Mouse (Mus musculus) E14TG2a.4 (cell line): ENCODE results near the gene Lrrc25.
"Not testable (repeated sequence)": the region's sequence is repeated elsewhere in the genome, so short reads cannot be mapped to it uniquely, and the experiment has no call there.

Source experiments
- H3K27me3 ChIP-seq: 2 replicates; pipeline ENCODE4 v1.6.1; 2014; ENCODE audit warnings: low read length, control low read depth; ENCODE audit not compliant: insufficient read depth
- H3K36me3 ChIP-seq: 2 replicates; pipeline ENCODE4 v1.6.1; 2014; ENCODE audit warnings: low read length, control low read depth; ENCODE audit not compliant: insufficient read depth
- H3K4me1 ChIP-seq: replicated peaks from 2 replicates; pipeline ENCODE4 v1.6.1; 2014; ENCODE audit warnings: low read depth, low read length, control low read depth
- H3K4me3 ChIP-seq: replicated peaks from 2 replicates; pipeline ENCODE4 v1.5.1; 2014; ENCODE audit warnings: mild to moderate bottlenecking, low read length
- H3K9me3 ChIP-seq: 2 replicates; pipeline ENCODE4 v1.6.1; 2014; ENCODE audit warnings: low read length, control low read depth
- CTCF ChIP-seq: conservative IDR thresholded peaks from 2 replicates; pipeline ENCODE4 v1.5.1; 2014; ENCODE audit warnings: low read length
- NANOG ChIP-seq: IDR thresholded peaks from 2 replicates; pipeline ENCODE4 v1.6.1; 2014; ENCODE audit warnings: borderline replicate concordance, low read length, mixed read lengths
- POU5F1 ChIP-seq: IDR thresholded peaks from 2 replicates; pipeline ENCODE4 v1.6.1; 2014; ENCODE audit warnings: low read length, borderline replicate concordance

Gene Lrrc25

DNA sequence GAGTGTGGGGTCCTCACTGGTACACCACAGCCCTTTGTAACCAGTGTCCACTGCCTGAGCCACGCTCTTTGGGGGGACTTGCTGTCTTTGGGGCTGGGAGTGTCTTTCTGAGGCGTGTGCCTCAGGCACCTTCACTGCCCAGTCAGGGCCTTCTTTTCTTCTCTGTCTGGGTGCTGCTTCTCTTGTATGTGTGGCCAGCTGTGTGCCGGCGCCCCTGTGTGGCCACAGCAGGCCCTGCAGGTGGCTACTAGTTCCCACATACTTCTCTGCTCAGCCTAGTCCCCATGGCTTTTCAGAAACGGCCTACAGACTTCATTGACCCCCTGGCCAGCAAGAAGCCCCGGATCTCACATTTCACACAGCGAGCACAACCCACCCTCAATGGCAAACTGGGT is 30.7 kb upstream of the Lrrc25 start:
- Histone ChIP-seq H3K27me3 (no peaks in the 10 kb centered on the region), H3K9me3 (no peaks in the 10 kb centered on the region), H3K36me3 (peaks cover 97% of the 10 kb centered on the region), H3K4me1 (peaks cover 39% of the 10 kb centered on the region), H3K4me3 (no peak overlapping the region)
- TF ChIP-seq CTCF (peak; percentile 79), POU5F1 (no peak), NANOG (no peak)

- not testable (repeated sequence) for H3K27me3 ChIP-seq, H3K9me3 ChIP-seq, H3K4me3 ChIP-seq
- Histone ChIP-seq H3K4me1 (peaks cover 66% of the 10 kb centered on the region), H3K36me3 (peaks cover 92% of the 10 kb centered on the region)
Observed at GRCm38 (mm10) chr8:70587955-70588354, 28.0 kb upstream of the Lrrc25 start.

- TF ChIP-seq POU5F1 (no peak), CTCF (no peak), NANOG (no peak)
- peaks cover 69% of the 10 kb centered on the region for H3K36me3 ChIP-seq
- peaks cover 75% of the 10 kb centered on the region for H3K4me1 ChIP-seq
- no peaks in the 10 kb centered on the region for H3K9me3 ChIP-seq
- H3K27me3 ChIP-seq, result peaks cover 15% of the 10 kb centered on the region
- peak overlapping the region; percentile 49 for H3K4me3 ChIP-seq
Observed at GRCm38 (mm10) chr8:70591569-70591968, 24.4 kb upstream of the Lrrc25 start.

- TF ChIP-seq NANOG (no peak), POU5F1 (no peak), CTCF (no peak)
- no peaks in the 10 kb centered on the region for H3K9me3 ChIP-seq
- H3K4me1 ChIP-seq, result peaks cover 83% of the 10 kb centered on the region
- H3K27me3 ChIP-seq, result peaks cover 15% of the 10 kb centered on the region
- peak overlapping the region; percentile 93 for H3K4me3 ChIP-seq
- peaks cover 65% of the 10 kb centered on the region for H3K36me3 ChIP-seq
Observed at GRCm38 (mm10) chr8:70593173-70593572, 22.8 kb upstream of the Lrrc25 start.

DNA sequence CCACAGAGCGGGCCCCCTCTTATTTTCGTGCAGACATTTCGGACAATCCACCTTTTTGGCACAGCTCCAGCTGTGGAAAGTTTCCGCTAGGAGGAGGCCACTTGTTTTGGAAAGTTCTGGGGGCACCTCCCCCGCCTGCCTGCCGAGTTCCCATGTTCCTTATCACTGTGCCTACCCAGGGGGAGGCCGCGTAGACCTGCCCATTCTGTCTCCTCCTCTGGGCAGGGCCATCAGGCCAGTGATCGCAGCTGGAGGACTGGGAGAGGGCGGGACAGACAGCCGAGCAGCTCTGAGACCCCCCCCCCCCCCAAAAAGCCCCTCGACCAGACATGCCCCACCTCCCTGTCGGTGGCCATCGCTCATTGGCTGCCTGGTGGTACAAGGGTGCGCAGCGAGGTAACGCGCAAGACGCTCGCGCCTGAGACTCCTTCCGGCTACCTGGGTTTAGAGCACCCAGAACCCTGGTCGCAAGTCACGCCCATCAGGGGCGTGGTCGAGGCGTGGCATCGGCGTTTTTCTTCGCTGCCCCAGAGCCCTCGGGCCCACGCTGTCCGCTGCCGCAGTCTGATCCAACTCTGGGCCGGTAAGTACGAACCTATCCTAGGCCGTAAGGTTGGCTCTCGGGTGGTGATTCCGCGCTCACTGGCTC is 21.9 kb upstream of the Lrrc25 start, which contains the start of gene Isyna1:
TSS of gene Isyna1 (plus strand) at position 413 of the 649 bp plus-strand sequence.
- H3K9me3 ChIP-seq, result no peaks in the 10 kb centered on the region
- H3K27me3 ChIP-seq, result peaks cover 15% of the 10 kb centered on the region
- H3K4me1 ChIP-seq, result peaks cover 88% of the 10 kb centered on the region
- peaks cover 60% of the 10 kb centered on the region for H3K36me3 ChIP-seq
- no peak for TF ChIP-seq POU5F1
- TF ChIP-seq CTCF, result no peak
- TF ChIP-seq NANOG, result no peak
- peak within 1 kb of the TSS; percentile 93 for H3K4me3 ChIP-seq

DNA sequence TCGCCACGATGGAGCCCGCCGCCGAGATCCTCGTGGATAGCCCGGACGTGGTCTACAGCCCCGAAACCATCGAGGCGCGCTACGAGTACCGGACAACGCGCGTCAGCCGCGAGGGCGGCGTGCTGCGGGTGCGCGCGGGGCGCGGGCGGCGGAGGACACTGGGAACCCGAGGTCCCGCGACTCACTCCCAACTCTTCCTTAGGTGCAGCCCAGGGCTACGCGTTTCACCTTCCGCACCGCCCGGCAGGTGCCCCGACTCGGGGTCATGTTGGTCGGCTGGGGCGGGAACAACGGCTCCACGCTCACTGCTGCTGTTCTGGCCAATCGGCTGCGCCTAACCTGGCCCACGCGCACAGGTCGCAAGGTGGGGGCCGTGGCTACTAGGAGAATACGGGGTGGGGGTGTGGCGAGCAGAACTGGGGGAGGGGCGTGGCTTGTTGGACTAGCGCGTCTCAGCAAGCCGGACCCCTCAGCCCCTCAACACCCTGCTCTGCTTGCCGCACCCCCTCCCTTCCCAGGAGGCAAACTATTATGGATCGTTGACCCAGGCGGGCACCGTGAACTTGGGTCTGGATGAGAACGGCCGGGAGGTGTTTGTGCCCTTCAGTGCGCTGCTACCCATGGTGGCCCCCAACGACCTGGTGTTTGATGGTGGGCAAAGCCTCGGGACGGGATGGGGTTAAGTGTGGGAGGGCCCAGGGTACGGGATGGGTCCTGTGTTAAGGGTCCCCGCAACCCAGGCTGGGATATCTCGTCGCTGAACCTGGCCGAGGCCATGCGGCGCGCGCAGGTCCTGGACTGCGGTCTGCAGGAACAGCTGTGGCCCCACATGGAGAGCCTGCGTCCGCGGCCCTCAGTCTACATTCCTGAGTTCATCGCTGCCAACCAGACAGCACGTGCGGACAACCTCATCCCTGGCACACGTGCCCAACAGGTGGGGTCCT is 21.1 kb upstream of the Lrrc25 start:
- H3K9me3 ChIP-seq, result no peaks in the 10 kb centered on the region
- H3K4me3 ChIP-seq, result peak overlapping the region; percentile 93
- H3K36me3 ChIP-seq, result peaks cover 61% of the 10 kb centered on the region
- TF ChIP-seq CTCF, result no peak
- H3K4me1 ChIP-seq, result peaks cover 88% of the 10 kb centered on the region
- H3K27me3 ChIP-seq, result peaks cover 15% of the 10 kb centered on the region

DNA sequence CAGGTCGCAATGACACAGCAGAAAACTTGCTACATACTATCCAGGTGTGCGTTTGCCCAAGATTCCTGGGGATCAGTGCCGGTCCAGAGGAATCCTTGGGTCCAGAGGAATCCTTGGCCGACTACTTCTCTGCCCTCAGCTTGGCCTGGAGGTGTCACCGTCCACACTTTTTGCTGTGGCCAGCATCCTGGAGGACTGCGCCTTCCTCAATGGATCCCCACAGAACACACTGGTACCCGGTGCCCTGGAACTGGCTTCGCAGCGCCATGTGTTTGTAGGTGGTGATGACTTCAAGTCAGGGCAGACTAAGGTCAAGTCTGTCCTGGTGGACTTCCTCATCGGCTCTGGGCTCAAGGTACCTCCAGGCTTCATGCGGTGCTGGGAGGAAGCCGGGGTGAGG is 20.1 kb upstream of the Lrrc25 start:
- Histone ChIP-seq H3K36me3 (peaks cover 63% of the 10 kb centered on the region), H3K4me3 (peak overlapping the region; percentile 93), H3K9me3 (no peaks in the 10 kb centered on the region), H3K4me1 (peaks cover 88% of the 10 kb centered on the region), H3K27me3 (peaks cover 15% of the 10 kb centered on the region)
- no peak for TF ChIP-seq CTCF
- TF ChIP-seq NANOG, result no peak
- no peak for TF ChIP-seq POU5F1

DNA sequence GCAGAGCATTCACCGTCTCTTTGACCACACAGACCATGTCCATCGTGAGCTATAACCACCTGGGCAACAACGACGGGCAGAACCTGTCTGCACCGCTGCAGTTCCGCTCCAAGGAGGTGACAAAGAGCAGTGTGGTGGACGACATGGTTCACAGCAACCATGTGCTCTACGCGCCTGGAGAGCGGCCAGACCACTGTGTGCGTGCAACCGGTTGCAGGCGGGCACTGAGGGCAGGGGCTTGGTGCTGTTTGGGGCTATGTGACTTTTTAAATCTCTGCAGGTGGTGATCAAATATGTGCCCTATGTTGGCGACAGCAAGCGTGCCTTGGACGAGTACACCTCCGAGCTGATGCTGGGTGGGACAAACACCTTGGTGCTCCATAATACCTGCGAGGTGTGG is 19.7 kb upstream of the Lrrc25 start:
- Histone ChIP-seq H3K36me3 (peaks cover 60% of the 10 kb centered on the region), H3K4me3 (peak overlapping the region; percentile 93), H3K27me3 (peaks cover 15% of the 10 kb centered on the region), H3K4me1 (peaks cover 88% of the 10 kb centered on the region), H3K9me3 (no peaks in the 10 kb centered on the region)
- TF ChIP-seq NANOG (no peak), CTCF (no peak), POU5F1 (no peak)
